ENCODE assay signal across 8 mouse cellular contexts in genomic region chr9:117018741-117019163, GRCm38 (mm10).
DNase-seq lines count a peak whose midpoint lies in the region; ATAC-seq and TF ChIP-seq lines count a peak whose summit lies in the region.

No protein-coding gene starts in this region.

- no peak overlapping the region for H3K4me2 ChIP-seq in midbrain, postnatal 0 days (ENCODE audit: low read depth, low read length, poor library complexity, severe bottlenecking)

- no peak overlapping the region for H3K9ac ChIP-seq in midbrain, postnatal 0 days (replicated peaks; ENCODE audit: low read length, poor library complexity, severe bottlenecking)

- H3K9me3 ChIP-seq in limb, embryonic 10.5 days (replicated peaks) = no peaks in the 10 kb centered on the region
- no peaks in the 10 kb centered on the region for H3K9me3 ChIP-seq in midbrain, postnatal 0 days (ENCODE audit: low read length)

- intact Hi-C loops in heart, postnatal 14 days (cut with DNase I) = no loop called here

- no peaks in the 10 kb centered on the region for H3K36me3 ChIP-seq in limb, embryonic 10.5 days
- H3K36me3 ChIP-seq in midbrain, postnatal 0 days (ENCODE audit: insufficient read depth, low read length) = no peaks in the 10 kb centered on the region

- TF ChIP-seq CTCF in midbrain, postnatal 0 days (IDR thresholded peaks at IDR 0.05) = no peak

- 53% methylated on average over 2 of the region's 2 CpGs for WGBS in limb, embryonic 10.5 days
- WGBS in midbrain, postnatal 0 days = 31% methylated on average over 2 of the region's 2 CpGs

- peaks cover 14% of the 10 kb centered on the region for H3K4me1 ChIP-seq in limb, embryonic 10.5 days
- H3K4me1 ChIP-seq in midbrain, postnatal 0 days (ENCODE audit: insufficient read depth, low read length) = peaks cover 7% of the 10 kb centered on the region; the same call in 1 of the 2 replicates

- H3K27me3 ChIP-seq in limb, embryonic 10.5 days (ENCODE audit: low read depth, poor library complexity, severe bottlenecking) = no peaks in the 10 kb centered on the region
- H3K27me3 ChIP-seq in midbrain, postnatal 0 days (ENCODE audit: insufficient read depth, low read length) = no peaks in the 10 kb centered on the region

- no peak overlapping the region for H3K4me3 ChIP-seq in limb, embryonic 10.5 days
- H3K4me3 ChIP-seq in midbrain, postnatal 0 days (ENCODE audit: low read depth, low read length) = no peak overlapping the region

- no peak for ATAC-seq in midbrain, postnatal 0 days (ENCODE audit: low FRiP score)

- peak overlapping the region; percentile 26 for H3K27ac ChIP-seq in limb, embryonic 10.5 days
- peak overlapping the region; percentile 32; the same call in 1 of the 2 replicates for H3K27ac ChIP-seq in midbrain, postnatal 0 days (ENCODE audit: low read depth, low read length)

- DNase-seq in adrenal gland, adult 2 months = peak; percentile 24
- DNase-seq in adrenal gland, adult 18-20 months (ENCODE audit: low spot score in 2 of 2) = no peak
- peak; percentile 12 for DNase-seq in ES-CJ7 (ENCODE audit: low read depth, low spot score)
- peak; percentile 26 to 34 for DNase-seq in heart, postnatal 14 days
- no peak for DNase-seq in limb, embryonic 10.5 days (ENCODE audit: low spot score)
- peak; percentile 53 for DNase-seq in midbrain, postnatal 0 days (ENCODE audit: low spot score)
- no peak for DNase-seq in thymus, postnatal 25 days
- DNase-seq in spleen, postnatal 10 days (ENCODE audit: low spot score in 2 of 2) = no peak

Comparison
In these comparisons a context has a peak if more than half of its experiments do, and no peak if none do; other contexts are left out.
1. DNase-seq: peak in adrenal gland, adult 2 months (single experiment), ES-CJ7 (single experiment), heart, postnatal 14 days (2 of 2) and midbrain, postnatal 0 days (single experiment); none in adrenal gland, adult 18-20 months (0 of 2), limb, embryonic 10.5 days (single experiment), thymus, postnatal 25 days (single experiment) and spleen, postnatal 10 days (0 of 2).